Mouse (Mus musculus) heart, postnatal 0 days (tissue): Measurements from ENCODE around the gene Arhgef10l.

Source experiments
- CTCF ChIP-seq: IDR thresholded peaks from 2 replicates; pipeline ENCODE4 v1.5.1; 2016; ENCODE audit warnings: antibody characterized with exemption, control low read depth, low read depth
- EP300 ChIP-seq: IDR thresholded peaks from 2 replicates; pipeline ENCODE4 v1.6.1; 2016; ENCODE audit warnings: antibody characterized with exemption, low read depth

DNA sequence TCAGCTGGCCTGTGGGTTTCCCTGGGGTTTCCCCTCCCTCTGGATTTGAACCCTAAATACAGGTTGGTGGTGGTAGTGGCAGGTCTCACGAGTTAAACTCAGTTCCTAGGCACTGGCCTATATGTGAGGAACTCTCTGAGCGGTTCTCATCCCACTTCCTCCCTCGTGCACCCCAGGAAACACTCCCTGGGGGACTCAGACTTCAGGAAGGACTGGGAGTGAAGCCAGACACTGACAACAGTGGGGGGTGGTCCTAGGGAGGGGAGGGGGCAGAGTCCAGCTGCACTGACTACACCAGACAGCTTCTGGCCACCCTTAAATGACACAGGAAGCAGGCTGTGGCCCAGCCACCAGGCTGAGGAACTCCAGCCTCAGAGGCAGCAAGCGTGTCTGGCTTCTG, 43.0 kb downstream of the Arhgef10l start:
- TF ChIP-seq CTCF (no peak), EP300 (no peak)
